Mouse (Mus musculus): ENCODE measurements around the gene Wwox. TPM values are rescaled to one million over a fixed set of nuclear protein-coding genes. Genes with fewer than 3 reads are reported as not detected.
A peak's percentile ranks its signal among the peaks of the same experiment; 100 is the strongest.

Gene Wwox
- polyA plus RNA-seq, 1 experiment from 2014 or later, result 10.6 TPM

- Histone ChIP-seq H3K9me3 (replicated peaks) (no peaks in the 10 kb centered on the region), H3K4me3 (no peak overlapping the region), H3K36me3 (no peaks in the 10 kb centered on the region), H3K4me1 (no peaks in the 10 kb centered on the region), H3K27ac (replicated peaks) (no peak overlapping the region), H3K27me3 (ENCODE audit: low read depth, poor library complexity, severe bottlenecking) (no peaks in the 10 kb centered on the region)
- DNase-seq (ENCODE audit: low spot score), result no peak
- WGBS, result 97% methylated on average over 7 of the region's 7 CpGs
Measured at GRCm38 (mm10) chr8:114789616-114790015, 350.2 kb downstream of the Wwox start.

GRCm38 (mm10) chr8:114790754-114791153, 351.3 kb downstream of the Wwox start:
- no peak for DNase-seq (ENCODE audit: low spot score)
- Histone ChIP-seq H3K36me3 (no peaks in the 10 kb centered on the region), H3K27me3 (ENCODE audit: low read depth, poor library complexity, severe bottlenecking) (no peaks in the 10 kb centered on the region), H3K4me1 (no peaks in the 10 kb centered on the region), H3K9me3 (replicated peaks) (no peaks in the 10 kb centered on the region), H3K4me3 (no peak overlapping the region), H3K27ac (replicated peaks) (no peak overlapping the region)
- WGBS, result 87% methylated on average over 7 of the region's 7 CpGs

GRCm38 (mm10) chr8:114793682-114794081, 354.2 kb downstream of the Wwox start:
- Histone ChIP-seq H3K9me3 (replicated peaks) (no peaks in the 10 kb centered on the region), H3K27me3 (ENCODE audit: low read depth, poor library complexity, severe bottlenecking) (no peaks in the 10 kb centered on the region), H3K4me1 (no peaks in the 10 kb centered on the region), H3K36me3 (no peaks in the 10 kb centered on the region), H3K4me3 (no peak overlapping the region), H3K27ac (replicated peaks) (no peak overlapping the region)
- WGBS, result 91% methylated on average over 9 of the region's 9 CpGs
- DNase-seq (ENCODE audit: low spot score), result no peak

- no peaks in the 10 kb centered on the region for H3K27me3 ChIP-seq (ENCODE audit: low read depth, poor library complexity, severe bottlenecking)
- H3K27ac ChIP-seq (replicated peaks), result no peak overlapping the region
- H3K9me3 ChIP-seq (replicated peaks), result no peaks in the 10 kb centered on the region
- H3K4me3 ChIP-seq, result no peak overlapping the region
- H3K36me3 ChIP-seq, result no peaks in the 10 kb centered on the region
- 63% methylated on average over 7 of the region's 7 CpGs for WGBS
- H3K4me1 ChIP-seq, result peaks cover 10% of the 10 kb centered on the region
- no peak for DNase-seq (ENCODE audit: low spot score)
Measured at GRCm38 (mm10) chr8:114801428-114802134, 362.1 kb downstream of the Wwox start.

GRCm38 (mm10) chr8:114803113-114803512, 363.7 kb downstream of the Wwox start:
- 58% methylated on average over 5 of the region's 5 CpGs for WGBS
- DNase-seq (ENCODE audit: low spot score), result no peak
- H3K4me1 ChIP-seq, result peaks cover 20% of the 10 kb centered on the region

GRCm38 (mm10) chr8:114806826-114807420, 367.5 kb downstream of the Wwox start:
- no peak for DNase-seq (ENCODE audit: low spot score)
- H3K4me1 ChIP-seq, result peaks cover 10% of the 10 kb centered on the region
- H3K36me3 ChIP-seq, result no peaks in the 10 kb centered on the region
- H3K27me3 ChIP-seq (ENCODE audit: low read depth, poor library complexity, severe bottlenecking), result no peaks in the 10 kb centered on the region
- H3K27ac ChIP-seq (replicated peaks), result no peak overlapping the region
- H3K9me3 ChIP-seq (replicated peaks), result no peaks in the 10 kb centered on the region; the same call in 1 of the 2 replicates
- 92% methylated on average over 9 of the region's 9 CpGs for WGBS
- H3K4me3 ChIP-seq, result no peak overlapping the region

More at GRCm38 (mm10) chr8:114803113-114803512, 363.7 kb downstream of the Wwox start:
- Histone ChIP-seq H3K36me3 (no peaks in the 10 kb centered on the region), H3K9me3 (replicated peaks) (no peaks in the 10 kb centered on the region), H3K27ac (replicated peaks) (no peak overlapping the region), H3K27me3 (ENCODE audit: low read depth, poor library complexity, severe bottlenecking) (no peaks in the 10 kb centered on the region), H3K4me3 (no peak overlapping the region)

- Histone ChIP-seq H3K36me3 (no peaks in the 10 kb centered on the region), H3K4me3 (no peak overlapping the region), H3K4me1 (peaks cover 10% of the 10 kb centered on the region), H3K9me3 (replicated peaks) (no peaks in the 10 kb centered on the region; the same call in 1 of the 2 replicates), H3K27ac (replicated peaks) (no peak overlapping the region), H3K27me3 (ENCODE audit: low read depth, poor library complexity, severe bottlenecking) (no peaks in the 10 kb centered on the region)
- 69% methylated on average over 22 of the region's 22 CpGs for WGBS
- DNase-seq (ENCODE audit: low spot score), result no peak
Measured at GRCm38 (mm10) chr8:114807676-114808426, 368.4 kb downstream of the Wwox start.

GRCm38 (mm10) chr8:114810470-114810869, 371.0 kb downstream of the Wwox start:
- Histone ChIP-seq H3K9me3 (replicated peaks) (no peaks in the 10 kb centered on the region; the same call in 1 of the 2 replicates), H3K36me3 (no peaks in the 10 kb centered on the region), H3K4me1 (peaks cover 10% of the 10 kb centered on the region), H3K27me3 (ENCODE audit: low read depth, poor library complexity, severe bottlenecking) (no peaks in the 10 kb centered on the region), H3K4me3 (no peak overlapping the region), H3K27ac (replicated peaks) (no peak overlapping the region)
- 87% methylated on average over 5 of the region's 5 CpGs for WGBS
- DNase-seq (ENCODE audit: low spot score), result no peak

GRCm38 (mm10) chr8:114813830-114814229, 374.4 kb downstream of the Wwox start:
- DNase-seq (ENCODE audit: low spot score), result no peak
- no peaks in the 10 kb centered on the region for H3K27me3 ChIP-seq (ENCODE audit: low read depth, poor library complexity, severe bottlenecking)
- 89% methylated on average over 10 of the region's 10 CpGs for WGBS
- peaks cover 15% of the 10 kb centered on the region for H3K4me1 ChIP-seq
- H3K36me3 ChIP-seq, result no peaks in the 10 kb centered on the region
- H3K4me3 ChIP-seq, result no peak overlapping the region
- H3K9me3 ChIP-seq (replicated peaks), result no peaks in the 10 kb centered on the region; the same call in 1 of the 2 replicates
- H3K27ac ChIP-seq (replicated peaks), result no peak overlapping the region

GRCm38 (mm10) chr8:114814769-114815736, 375.6 kb downstream of the Wwox start:
- no peaks in the 10 kb centered on the region for H3K27me3 ChIP-seq (ENCODE audit: low read depth, poor library complexity, severe bottlenecking)
- WGBS, result 85% methylated on average over 10 of the region's 10 CpGs

GRCm38 (mm10) chr8:114816343-114816742, 376.9 kb downstream of the Wwox start:
- Histone ChIP-seq H3K9me3 (replicated peaks) (no peaks in the 10 kb centered on the region; the same call in 1 of the 2 replicates), H3K27ac (replicated peaks) (peak overlapping the region; percentile 67), H3K4me3 (no peak overlapping the region), H3K4me1 (peaks cover 15% of the 10 kb centered on the region), H3K36me3 (no peaks in the 10 kb centered on the region), H3K27me3 (ENCODE audit: low read depth, poor library complexity, severe bottlenecking) (no peaks in the 10 kb centered on the region)
- DNase-seq (ENCODE audit: low spot score), result no peak
- 82% methylated on average over 12 of the region's 12 CpGs for WGBS

More at GRCm38 (mm10) chr8:114814769-114815736, 375.6 kb downstream of the Wwox start:
- Histone ChIP-seq H3K4me3 (no peak overlapping the region), H3K4me1 (peaks cover 15% of the 10 kb centered on the region), H3K27ac (replicated peaks) (no peak overlapping the region), H3K9me3 (replicated peaks) (no peaks in the 10 kb centered on the region; the same call in 1 of the 2 replicates), H3K36me3 (no peaks in the 10 kb centered on the region)
- no peak for DNase-seq (ENCODE audit: low spot score)

GRCm38 (mm10) chr8:114816949-114817348, 377.5 kb downstream of the Wwox start:
- peaks cover 15% of the 10 kb centered on the region for H3K4me1 ChIP-seq
- H3K9me3 ChIP-seq (replicated peaks), result no peaks in the 10 kb centered on the region
- H3K27me3 ChIP-seq (ENCODE audit: low read depth, poor library complexity, severe bottlenecking), result no peaks in the 10 kb centered on the region
- 32% methylated on average over 4 of the region's 4 CpGs for WGBS
- DNase-seq (ENCODE audit: low spot score), result no peak
- H3K36me3 ChIP-seq, result no peaks in the 10 kb centered on the region
- peak overlapping the region; percentile 67 for H3K27ac ChIP-seq (replicated peaks)
- no peak overlapping the region for H3K4me3 ChIP-seq

Measured in midbrain, embryonic 10.5 days (tissue).